Comparison of ENCODE assay signal across 8 mouse cellular contexts in genomic region chr2:168081299-168081932, GRCm38 (mm10). TPM values are rescaled to one million over a fixed set of nuclear protein-coding genes. Genes with fewer than 3 reads are reported as not detected.
DNase-seq lines count a peak whose midpoint lies in the region; ATAC-seq lines count a peak whose summit lies in the region.

No protein-coding gene starts in this region.

- peak overlapping the region; percentile 70 for H3K4me3 ChIP-seq in kidney, embryonic 14.5 days (ENCODE audit: low read length)
- peak overlapping the region; percentile 80 for H3K4me3 ChIP-seq in hindbrain, embryonic 11.5 days (ENCODE audit: low read depth, low read length)
- H3K4me3 ChIP-seq in midbrain, embryonic 13.5 days (replicated peaks), result peak overlapping the region; percentile 62

- H3K27ac ChIP-seq in kidney, embryonic 14.5 days (ENCODE audit: low read depth, low read length), result peak overlapping the region; percentile 81
- H3K27ac ChIP-seq in hindbrain, embryonic 11.5 days (ENCODE audit: low read depth, low read length), result no peak overlapping the region
- peak overlapping the region; percentile 87 for H3K27ac ChIP-seq in midbrain, embryonic 13.5 days

- H3K4me1 ChIP-seq in kidney, embryonic 14.5 days (ENCODE audit: control insufficient read depth, insufficient read depth, low read length), result peaks cover 14% of the 10 kb centered on the region
- peaks cover 6% of the 10 kb centered on the region for H3K4me1 ChIP-seq in hindbrain, embryonic 11.5 days (replicated peaks; ENCODE audit: control insufficient read depth, insufficient read depth, low read length)
- peaks cover 21% of the 10 kb centered on the region for H3K4me1 ChIP-seq in midbrain, embryonic 13.5 days (replicated peaks)

- H3K4me2 ChIP-seq in kidney, embryonic 14.5 days (replicated peaks; ENCODE audit: low read depth, low read length), result peak overlapping the region; percentile 90
- peak overlapping the region; percentile 99 for H3K4me2 ChIP-seq in hindbrain, embryonic 11.5 days (replicated peaks; ENCODE audit: low read depth, low read length)
- peak overlapping the region; percentile 94 for H3K4me2 ChIP-seq in midbrain, embryonic 13.5 days (replicated peaks)

- peak overlapping the region; percentile 75 for H3K9ac ChIP-seq in kidney, embryonic 14.5 days (ENCODE audit: low read depth, low read length)
- H3K9ac ChIP-seq in hindbrain, embryonic 11.5 days (ENCODE audit: low read depth, low read length), result peak overlapping the region; percentile 72
- H3K9ac ChIP-seq in midbrain, embryonic 13.5 days (replicated peaks), result peak overlapping the region; percentile 85

- ATAC-seq in kidney, embryonic 14.5 days (ENCODE audit: low FRiP score, low TSS enrichment), result no peak
- ATAC-seq in hindbrain, embryonic 11.5 days (ENCODE audit: low FRiP score), result no peak
- peak; percentile 38 for ATAC-seq in midbrain, embryonic 13.5 days

- no peak for DNase-seq in kidney, adult 11 months
- peak; percentile 68 for DNase-seq in A20 (ENCODE audit: low read depth, low spot score)
- peak; percentile 17 for DNase-seq in c-Kit-positive CD71-positive TER-119-positive erythroid progenitor cells, embryonic 14.5 days (ENCODE audit: low spot score)
- peak; percentile 62 for DNase-seq in hindbrain, embryonic 11.5 days (ENCODE audit: low spot score)
- DNase-seq in thymus, postnatal 14 days, result peak; percentile 6
- DNase-seq in urinary bladder, postnatal 4 days (ENCODE audit: low spot score in 2 of 2), result no peak

- no peaks in the 10 kb centered on the region for H3K9me3 ChIP-seq in kidney, embryonic 14.5 days (ENCODE audit: control insufficient read depth, low read length)
- H3K9me3 ChIP-seq in hindbrain, embryonic 11.5 days (ENCODE audit: control insufficient read depth, low read length), result no peaks in the 10 kb centered on the region
- H3K9me3 ChIP-seq in midbrain, embryonic 13.5 days, result no peaks in the 10 kb centered on the region

- peaks cover 15% of the 10 kb centered on the region for H3K27me3 ChIP-seq in kidney, embryonic 14.5 days (ENCODE audit: control insufficient read depth, insufficient read depth, low read length)
- H3K27me3 ChIP-seq in hindbrain, embryonic 11.5 days (ENCODE audit: control insufficient read depth, insufficient read depth, low read length), result peaks cover 9% of the 10 kb centered on the region
- H3K27me3 ChIP-seq in midbrain, embryonic 13.5 days, result peaks cover 16% of the 10 kb centered on the region

- under 1% methylated on average over 49 of the region's 49 CpGs for WGBS in kidney, embryonic 14.5 days
- under 1% methylated on average over 47 of the region's 49 CpGs for WGBS in hindbrain, embryonic 11.5 days
- WGBS in midbrain, embryonic 13.5 days, result under 1% methylated on average over 43 of the region's 49 CpGs

- no peaks in the 10 kb centered on the region for H3K36me3 ChIP-seq in kidney, embryonic 14.5 days (ENCODE audit: control insufficient read depth, insufficient read depth, low read length)
- H3K36me3 ChIP-seq in hindbrain, embryonic 11.5 days (ENCODE audit: control insufficient read depth, insufficient read depth, low read length), result no peaks in the 10 kb centered on the region
- no peaks in the 10 kb centered on the region for H3K36me3 ChIP-seq in midbrain, embryonic 13.5 days

RNA-seq across cellular contexts. Expression of gene Pard6b, which starts 0.6 kb away (rescaled TPM):
- polyA plus RNA-seq in kidney, embryonic 14.5 days (2014; fragmentation: Nextera tagmentation; extraction: Ambion mirVana), result 9.7 and 22.0 TPM in 2 replicates
- 7.1 and 7.5 TPM in 2 replicates for polyA plus RNA-seq in hindbrain, embryonic 11.5 days (2014; fragmentation: Nextera tagmentation; extraction: Ambion mirVana)
- polyA plus RNA-seq in midbrain, embryonic 13.5 days (2015; fragmentation: Nextera tagmentation; extraction: Ambion mirVana), result 7.0 and 7.9 TPM in 2 replicates

Comparison
In these comparisons a context has a peak if more than half of its experiments do, and no peak if none do; other contexts are left out.
1. DNase-seq: peak in A20 (single experiment), c-Kit-positive CD71-positive TER-119-positive erythroid progenitor cells, embryonic 14.5 days (single experiment), hindbrain, embryonic 11.5 days (single experiment) and thymus, postnatal 14 days (single experiment); none in kidney, adult 11 months (single experiment) and urinary bladder, postnatal 4 days (0 of 2).
2. Peak in every context shown above with its lines, with median percentiles within 50 percentile points of each other: H3K4me2 ChIP-seq, H3K4me3 ChIP-seq and H3K9ac ChIP-seq.